Mouse (Mus musculus): ENCODE measurements around the gene Mtx2.

Mtx2 gene

GRCm38 (mm10) chr2:74917880-74918537 is 92.4 kb downstream of the Mtx2 start:
- no peak for DNase-seq (ENCODE audit: low read depth in 1 of 2, low spot score in 2 of 2)

GRCm38 (mm10) chr2:74925968-74926814 is 100.6 kb downstream of the Mtx2 start:
- DNase-seq (ENCODE audit: low read depth in 1 of 2, low spot score in 2 of 2): no peak
